Mouse (Mus musculus) skeletal muscle tissue, adult 2 months (tissue): ENCODE results near the gene Ddx51.

Source experiments
- DNase-seq: peaks from one replicate; pipeline ENCODE4 v3.0.0-alpha.2; 2012; ENCODE audit warnings: low read depth, low spot score

Ddx51 gene

DNA sequence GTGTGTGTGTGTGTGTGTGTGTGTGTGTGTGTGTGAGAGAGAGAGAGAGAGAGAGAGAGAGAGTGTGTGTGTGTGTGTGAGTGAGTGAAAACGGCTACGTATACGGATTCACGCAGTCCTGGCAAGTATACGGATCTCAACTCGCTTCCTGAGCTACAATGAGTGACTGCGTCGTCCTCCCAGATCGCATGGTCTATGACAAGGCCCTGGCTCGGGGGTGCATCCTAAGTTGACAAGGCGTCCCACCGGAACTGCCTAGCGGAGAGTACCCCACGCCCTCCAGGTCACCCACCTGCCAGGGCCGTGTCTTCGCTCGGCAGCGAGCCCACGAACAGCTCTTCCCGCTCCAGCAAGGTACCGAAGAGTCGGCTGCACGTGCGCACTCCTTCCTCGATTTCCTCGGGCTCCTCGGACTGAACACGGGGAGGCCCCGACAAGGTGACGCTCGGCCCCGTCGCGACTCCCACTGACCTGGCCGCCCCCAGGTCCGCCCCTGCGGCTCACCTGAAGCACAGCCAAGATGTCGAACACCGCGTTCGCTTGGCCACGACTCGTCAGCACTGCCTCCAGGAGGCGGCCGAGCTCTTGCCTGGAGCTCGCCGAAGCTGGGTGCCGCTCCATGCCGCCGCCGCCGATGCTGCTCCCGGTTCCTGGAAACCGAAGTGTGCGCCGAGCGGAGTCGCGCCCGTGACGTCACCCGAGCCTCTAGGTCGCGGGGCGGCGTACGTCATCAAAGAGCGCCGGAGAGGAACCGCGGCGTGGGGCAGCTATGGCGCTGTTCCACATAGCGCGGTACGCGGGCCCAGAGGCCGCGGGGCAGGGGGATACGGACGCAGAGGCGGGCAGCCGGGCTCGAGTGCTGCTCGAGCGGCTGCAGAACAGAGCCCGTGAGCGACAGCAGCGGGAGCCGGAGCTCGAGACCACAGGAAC, at the start of gene Ddx51, which contains the start of gene Noc4l:
Ddx51 (plus strand) TSS at position 733 of the 930 bp plus-strand sequence.
Noc4l (minus strand) TSS at position 699 of the 930 bp plus-strand sequence.
- peak; percentile 90 for DNase-seq

DNA sequence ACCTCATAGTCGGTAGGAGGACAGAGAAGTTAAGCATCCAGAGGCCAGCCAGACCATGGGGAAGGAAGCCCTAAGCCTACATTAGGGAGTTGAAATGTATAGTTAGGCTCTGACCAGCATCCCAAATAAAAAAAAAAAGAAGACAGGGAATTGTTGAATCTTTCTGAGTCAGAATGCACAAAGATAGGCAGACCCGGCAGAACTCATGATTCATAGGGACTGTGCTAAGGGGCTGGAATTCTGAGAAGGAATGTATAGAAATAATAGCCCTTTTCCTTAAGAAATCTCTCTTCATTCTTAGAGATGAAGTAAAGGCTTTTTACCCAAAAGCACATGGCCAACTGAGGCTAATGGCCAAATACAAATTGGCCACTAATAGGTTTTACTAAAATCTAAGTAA, 48.9 kb upstream of the Ddx51 start:
- DNase-seq = no peak

DNA sequence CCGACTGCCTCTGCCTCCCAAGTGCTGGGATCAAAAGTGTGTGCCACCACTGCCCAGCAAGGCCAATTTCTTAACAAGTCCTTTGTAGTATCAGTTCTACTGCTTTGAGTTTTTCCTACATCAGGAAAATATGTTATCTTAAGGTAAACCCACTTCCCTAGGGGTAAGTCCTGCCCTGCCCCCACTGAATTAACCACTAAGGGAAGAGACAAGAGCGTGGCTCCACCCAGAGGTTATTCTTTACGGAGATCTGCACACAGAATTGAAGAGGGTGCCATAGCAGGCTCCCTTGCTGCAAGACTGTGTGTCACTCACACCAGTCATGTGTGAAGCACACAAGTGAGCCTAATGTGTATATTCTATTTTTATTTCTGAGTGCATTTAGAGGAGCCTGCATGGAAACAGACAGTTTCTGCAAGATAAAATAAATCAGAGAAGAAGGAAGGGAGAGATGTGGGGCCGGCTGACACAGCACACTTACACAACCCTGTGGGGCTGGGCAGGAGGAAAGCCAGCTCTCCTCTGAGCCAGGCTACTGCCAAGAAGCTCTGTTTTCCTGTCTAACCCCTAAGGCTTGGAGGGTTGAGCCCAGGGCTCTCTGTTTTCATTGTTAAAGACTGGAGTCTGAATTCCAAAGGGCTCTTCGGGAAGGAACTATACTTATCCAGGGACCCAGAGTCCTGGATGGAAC, 47.6 kb upstream of the Ddx51 start:
- no peak for DNase-seq

DNA sequence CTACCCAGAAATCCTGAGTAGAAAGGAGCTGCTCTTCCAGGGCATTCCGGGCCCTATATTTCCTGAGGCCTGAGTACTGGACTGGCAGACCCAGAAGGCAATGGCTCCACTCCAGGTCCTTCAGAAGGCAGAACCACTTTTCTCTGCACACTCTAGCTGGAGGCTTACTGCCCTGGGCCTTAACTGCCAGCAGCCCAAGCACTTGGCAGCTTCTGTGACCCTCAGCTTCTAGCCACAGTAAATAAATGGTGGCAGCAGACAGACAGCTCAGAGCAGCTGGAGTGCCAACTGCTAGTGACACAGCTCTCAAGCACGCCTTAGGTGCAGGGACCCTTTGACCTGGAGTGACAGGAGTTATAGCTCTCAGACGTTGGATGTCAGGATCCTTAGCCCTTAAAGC, 45.5 kb upstream of the Ddx51 start:
- DNase-seq = no peak

DNA sequence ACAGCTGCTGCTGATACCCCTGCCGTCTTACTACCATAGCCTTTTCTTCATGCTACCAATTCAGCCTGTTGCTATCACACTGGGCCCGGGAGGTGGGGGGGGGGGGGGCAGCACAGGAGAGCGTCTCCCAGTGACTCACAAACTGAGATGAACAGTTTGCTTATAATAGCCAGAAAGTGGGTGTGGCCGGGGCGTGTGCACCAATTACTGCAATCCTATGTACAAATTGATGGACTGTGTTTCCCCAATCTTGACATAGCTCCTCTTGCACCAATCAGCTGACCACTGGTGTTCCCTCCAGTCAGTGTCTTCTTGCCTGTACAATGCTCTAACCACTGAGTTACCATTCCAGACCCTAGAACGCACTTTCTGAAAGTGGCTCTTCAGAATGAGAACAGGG, 44.9 kb upstream of the Ddx51 start:
- no peak for DNase-seq

DNA sequence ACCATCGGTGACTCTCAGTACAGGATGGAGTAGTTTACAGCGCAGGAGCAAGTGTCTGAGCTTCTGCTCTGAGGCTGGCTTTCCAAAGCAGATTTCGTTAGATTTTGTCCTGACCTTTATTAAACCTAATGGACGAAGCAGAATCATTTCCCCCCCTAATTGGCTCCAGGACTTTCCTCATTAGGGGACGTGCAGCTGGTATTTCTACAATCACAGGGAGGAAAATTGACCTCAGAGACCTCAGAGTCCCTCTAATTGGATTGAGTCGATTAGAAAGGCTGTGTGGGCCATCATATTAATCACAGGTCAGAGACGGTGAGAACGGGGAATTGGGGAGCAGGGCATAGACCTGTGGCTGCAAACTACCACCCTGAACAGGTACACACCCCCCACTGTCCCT, 44.3 kb upstream of the Ddx51 start:
- DNase-seq = no peak

DNA sequence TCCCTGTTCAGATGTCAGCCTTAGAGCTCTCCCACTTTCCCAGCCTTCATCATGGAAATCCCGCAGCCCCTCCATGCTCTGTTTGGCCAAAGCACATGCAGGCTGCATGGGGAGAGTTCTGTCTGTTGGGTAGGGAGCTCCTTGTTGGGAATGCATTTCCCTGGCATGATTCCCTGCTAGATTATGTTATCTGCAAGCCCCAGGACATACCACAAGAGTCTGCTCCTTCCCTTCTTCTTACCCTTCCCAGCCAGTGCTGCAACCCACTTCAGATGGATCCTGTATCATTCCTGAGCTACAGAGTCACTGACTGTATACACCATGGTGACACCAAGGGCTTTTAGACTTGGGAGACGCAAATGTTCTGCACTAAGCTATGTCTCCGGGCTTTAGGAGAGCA, 43.8 kb upstream of the Ddx51 start:
- no peak for DNase-seq

DNA sequence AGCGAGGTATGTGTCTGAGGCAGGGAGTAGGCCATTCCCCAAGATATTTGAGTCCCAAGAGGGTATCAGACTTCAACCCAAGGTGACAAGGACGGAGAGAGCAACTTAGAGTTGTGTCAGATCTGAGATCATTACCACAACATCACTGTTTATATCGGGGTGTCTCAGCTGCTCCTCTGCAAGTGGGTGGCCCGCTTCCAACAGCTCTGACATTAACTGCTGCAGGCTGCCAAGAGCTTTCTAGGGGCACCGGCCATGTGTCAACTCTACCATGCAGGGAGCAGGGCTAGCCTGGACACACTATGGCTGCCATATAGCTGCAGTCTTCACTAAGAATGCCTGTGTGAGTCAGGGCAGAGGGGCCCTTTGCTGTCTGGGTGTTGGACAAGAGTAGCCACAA, 43.4 kb upstream of the Ddx51 start:
- no peak for DNase-seq

DNA sequence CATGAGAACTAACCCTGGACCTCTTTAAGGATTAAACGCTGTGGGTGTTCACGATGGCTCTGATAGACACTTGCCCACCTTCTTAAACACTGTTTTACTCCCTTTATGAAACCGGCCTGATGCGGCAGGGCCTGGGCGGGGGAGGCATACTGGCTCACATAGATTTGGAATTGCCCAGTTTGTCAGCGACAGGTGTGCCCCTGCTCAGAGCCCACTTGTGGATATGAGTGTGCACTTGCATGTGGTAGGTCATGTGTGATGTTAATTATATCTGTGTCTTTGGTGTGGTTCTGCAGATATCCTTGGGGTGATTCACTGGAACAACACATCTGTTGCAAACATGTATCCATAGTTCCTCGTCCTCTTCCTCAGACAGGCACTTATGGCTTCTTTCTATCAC, 42.8 kb upstream of the Ddx51 start:
- DNase-seq = no peak

DNA sequence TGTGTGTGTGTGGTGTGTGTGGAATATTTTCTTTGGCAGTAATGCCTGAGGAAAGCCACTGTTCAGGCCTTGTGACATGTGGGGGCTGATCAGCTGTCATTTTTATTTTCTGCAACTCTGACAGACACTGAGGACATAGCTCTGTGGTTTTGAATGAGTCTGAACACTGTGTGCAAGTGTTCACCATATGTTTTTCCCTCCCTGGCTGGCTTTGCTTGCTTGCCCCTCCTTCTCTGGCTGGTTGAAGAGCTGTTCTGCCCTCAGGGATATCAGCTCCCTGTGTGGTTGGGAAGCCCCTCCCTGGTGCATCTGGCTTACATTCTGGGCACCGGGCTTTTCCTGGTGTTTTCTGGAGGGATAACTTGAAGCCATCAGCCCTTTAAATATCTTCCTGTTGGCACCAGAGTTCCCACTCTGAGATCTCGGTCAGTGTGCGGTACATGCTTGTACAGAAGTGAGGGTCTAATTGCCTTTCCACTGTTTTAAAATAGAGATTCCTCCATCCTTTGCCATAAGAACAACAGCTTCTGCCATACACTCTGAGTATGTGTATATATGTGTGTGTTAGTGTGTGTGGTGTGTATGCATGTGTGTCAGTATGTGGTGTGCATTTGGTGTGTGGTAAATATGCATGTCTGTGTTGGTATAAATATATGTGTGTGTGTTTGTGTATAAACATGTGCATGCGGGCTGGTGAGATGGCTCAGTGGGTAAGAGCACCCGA, 41.7 kb upstream of the Ddx51 start:
- no peak for DNase-seq

DNA sequence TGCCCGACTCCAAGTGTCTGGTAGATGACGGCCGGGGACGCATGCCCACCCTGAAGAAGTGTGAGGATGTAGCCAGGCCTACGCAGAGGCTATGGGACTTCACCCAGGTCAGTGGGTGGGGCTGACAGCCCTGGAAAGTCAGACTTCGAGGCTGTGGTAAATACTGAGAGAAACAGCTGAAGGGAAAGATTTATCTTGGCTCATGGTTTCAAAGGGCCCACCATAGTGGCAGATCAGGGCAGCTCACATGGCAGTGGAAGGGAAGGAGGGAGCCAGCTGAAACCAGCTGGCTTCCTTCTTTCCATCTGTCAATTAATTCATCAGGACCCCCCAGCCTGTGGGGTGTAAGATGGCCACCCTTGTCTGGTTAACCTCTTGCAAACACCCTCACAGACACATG, 34.0 kb upstream of the Ddx51 start:
- DNase-seq = no peak

DNA sequence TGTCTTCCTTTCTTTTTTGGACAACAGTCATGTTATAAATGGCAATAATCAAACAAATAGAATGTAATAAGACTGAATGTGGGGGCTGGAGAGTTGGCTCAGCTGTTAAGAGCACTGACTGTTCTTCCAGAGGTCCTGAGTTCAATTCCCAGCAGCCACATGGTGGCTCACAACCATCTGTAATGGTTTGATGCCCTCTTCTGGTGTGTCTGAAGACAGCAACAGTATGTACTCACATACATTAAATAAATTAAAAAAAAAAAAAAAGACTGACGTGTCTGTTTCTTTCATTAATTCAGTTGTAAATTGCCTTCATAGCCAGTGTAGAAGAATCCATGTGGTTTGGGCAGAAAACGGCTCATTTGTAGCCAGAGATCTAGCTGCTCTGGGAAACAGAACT, 28.9 kb upstream of the Ddx51 start:
- DNase-seq = no peak

DNA sequence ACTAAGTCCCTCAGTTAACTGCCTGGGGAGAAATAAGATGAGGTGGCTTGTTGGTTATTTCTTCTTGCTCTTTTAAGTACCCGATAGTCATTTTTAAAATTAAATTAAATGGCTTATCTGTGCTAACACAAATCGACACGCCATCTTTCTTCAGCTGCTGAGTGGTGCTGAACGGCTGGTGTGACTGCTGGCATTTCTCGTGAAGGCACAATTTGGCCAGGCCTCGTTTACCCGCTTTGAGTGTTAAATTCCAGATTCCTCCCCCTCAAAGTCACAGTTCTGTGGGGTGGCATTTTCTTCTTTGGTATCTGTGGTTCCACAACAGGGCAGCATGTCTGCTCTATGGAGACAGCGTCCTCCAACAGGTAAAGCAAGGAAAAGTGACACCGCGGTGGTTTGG, 25.9 kb upstream of the Ddx51 start:
- no peak for DNase-seq

DNA sequence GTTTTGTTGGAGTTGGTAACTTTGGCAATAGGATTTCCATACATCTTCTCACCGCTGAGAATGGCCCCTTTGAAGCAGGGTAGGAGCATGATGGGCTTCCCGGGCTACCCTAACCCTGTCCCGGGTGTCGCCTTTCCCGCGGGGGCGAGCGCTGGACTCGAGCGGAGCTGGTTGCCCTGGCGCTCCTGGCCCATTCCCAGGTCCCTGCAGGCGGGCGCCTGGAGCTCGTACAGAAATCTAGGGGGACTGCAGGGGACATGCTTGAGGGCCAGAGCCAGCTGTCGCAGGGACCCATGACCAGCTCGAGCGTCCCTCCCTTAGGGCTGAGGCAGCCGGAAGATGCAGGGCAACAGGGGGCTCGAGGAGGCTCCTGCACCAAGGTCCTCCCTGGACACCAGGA, 25.1 kb upstream of the Ddx51 start:
- DNase-seq = no peak

DNA sequence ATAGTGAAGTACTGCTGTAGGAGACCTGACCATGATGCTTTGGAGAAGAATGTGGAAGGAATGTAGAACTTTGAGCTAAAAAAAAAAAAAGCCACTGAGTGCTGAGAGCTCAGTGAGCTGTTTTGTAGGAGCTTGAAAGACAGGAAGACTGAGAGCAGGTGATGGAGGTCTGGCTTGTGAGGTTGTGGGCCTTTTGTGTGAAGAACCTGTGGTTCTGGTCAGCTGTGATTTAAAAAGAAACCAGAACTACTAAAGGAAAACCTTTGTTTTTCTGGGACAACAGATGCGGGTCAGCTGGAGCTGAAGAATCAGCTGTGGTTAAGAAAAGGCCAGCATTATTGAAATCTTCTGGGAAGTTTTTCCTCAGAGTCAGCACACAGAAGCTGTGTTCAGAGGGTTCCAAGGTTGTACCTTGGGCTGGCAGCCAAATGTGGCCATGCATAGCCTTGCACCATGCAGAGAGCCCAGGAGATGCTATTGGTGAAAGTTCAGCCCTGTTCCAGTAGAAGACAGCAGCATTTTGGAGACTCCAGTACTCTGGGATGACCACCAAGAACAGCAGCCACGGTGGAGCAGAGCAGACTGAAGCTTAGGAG, 23.6 kb upstream of the Ddx51 start:
- peak; percentile 17 for DNase-seq

DNA sequence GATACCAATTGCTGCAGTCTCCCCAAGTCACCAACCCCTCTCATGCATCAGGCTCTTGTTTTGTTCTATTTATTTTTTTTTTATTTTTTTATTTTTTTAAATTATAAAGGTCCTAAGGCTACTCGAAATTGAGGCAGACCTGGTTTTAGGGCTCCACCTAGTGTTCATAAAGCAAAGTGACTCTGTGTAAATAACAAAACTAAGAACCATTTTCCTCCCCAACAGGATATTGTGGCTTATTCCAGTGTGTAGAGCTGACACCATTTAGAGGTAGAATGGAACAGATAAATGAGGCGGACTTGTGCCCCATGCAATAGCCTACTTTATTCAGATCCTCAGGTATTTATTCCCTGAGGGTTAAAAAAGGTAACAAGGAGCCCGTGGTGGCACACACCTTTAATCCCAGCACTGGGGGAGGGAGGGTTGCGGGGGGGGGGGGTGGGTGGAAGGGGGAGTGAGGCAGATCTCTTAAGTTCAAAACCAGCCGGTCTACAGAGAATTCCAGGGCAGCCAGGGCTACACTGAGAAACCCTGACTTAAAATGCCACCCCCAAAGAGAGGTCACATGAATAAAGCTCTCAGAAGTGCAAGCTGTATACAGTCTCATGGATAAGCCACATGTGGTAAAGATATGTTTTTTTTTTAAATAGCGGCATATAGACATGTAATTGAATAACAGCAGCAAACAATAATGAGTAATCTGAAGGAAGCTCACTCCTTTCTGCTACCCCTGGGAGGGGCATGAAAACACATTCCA, 17.1 kb upstream of the Ddx51 start:
- DNase-seq = no peak

DNA sequence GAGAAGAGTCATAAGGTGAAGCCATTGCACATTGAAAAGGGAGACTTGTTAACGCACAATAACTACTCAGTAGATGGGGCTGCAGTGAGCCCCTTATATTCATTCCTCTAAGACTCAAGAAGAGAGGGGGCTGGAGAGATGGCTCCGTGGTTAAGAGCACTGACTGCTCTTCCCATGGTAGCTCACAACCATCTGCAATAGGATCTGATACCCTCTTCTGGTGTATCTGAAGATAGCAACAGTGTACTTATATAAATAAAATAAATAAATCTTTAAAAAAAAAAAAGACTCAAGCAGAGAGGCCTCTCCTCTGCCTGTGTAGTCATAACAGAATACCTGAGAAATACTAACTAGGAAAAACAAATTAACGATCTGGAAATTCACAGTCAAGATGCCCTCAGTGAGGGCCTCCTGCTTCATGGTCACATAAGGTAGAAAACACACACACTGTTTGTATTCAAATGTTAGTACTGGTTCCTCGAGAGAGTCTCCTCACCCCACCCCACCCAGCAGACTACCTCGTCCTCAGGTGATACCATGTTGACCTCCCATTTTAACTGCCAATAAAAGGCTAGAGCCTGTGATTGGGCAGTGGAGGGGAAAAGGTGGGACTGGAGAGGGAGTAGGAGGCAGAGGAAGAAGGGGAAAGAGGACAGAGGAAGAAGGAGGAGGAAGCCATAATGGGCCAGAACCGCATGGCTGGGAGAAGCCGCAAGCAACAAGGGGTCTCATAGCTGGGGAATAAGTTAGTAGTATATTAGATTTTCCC, 14.8 kb upstream of the Ddx51 start:
- no peak for DNase-seq

DNA sequence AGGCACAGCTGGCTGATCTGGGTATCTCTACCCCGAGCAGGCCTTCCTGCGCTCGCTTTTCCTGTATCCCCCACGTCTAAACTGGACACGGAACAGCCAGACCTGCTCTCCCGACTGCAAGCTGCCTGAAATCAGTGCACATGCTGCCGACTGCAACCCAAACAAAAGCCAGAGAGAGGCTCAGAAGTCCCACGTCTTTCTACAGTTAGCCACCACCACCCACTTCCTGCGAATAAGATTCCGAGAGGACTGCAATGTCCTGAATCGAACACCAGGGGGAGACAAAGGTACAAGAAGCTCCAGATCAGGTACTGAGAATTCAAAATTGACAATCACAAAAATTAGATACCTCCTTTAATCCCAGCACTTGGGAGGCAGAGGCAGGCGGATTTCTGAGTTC, 13.8 kb upstream of the Ddx51 start:
- DNase-seq = peak; percentile 56

DNA sequence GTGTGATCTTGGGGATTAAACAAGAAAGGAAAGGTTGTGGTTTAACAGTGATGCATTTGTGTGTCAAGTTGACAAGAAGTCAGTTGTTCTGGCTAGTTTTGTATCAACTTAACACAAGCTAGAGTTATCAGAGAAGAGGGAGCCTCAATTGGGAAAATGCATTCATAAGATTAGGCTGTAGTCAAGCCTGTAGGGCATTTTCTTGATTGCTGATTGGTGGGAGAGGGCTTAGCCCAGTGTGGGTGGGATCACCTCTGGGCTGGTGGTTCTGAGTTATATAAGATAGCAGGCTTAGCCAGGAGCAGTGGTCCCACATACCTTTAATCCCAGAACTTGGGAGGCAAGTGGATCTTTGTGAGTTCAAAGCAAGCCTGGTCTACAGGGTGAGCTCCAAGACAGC, 6.9 kb upstream of the Ddx51 start:
- no peak for DNase-seq

DNA sequence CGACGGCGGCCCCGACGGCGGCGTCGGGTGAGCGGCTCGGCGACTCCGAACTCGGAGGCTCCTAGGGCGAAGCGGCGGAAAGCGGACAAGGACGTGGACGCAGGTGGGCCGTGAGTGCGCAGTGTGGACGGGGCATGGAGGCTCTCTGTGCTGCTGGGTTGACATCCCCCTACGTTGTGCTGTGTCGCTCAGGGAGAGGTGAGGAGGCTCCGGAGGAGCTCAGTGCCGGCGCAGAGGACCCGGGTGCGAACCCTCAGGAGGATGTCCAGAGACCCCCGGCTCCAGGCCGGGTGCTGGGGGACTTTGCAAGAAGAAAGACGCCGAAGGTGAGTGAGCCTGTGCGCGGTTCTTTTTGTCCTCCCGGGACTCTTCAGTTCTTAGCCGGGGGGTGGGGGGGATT, 435 bp downstream of the Ddx51 start:
- DNase-seq = no peak
